Mouse (Mus musculus): ENCODE measurements at regions not wholly inside any gene's neighbourhood (a gene's known extent, or its start where the extent isn't known, plus 50 kb on each side); places are given as distances from the start of the nearest gene placed in this dataset.

- TF ChIP-seq TAL1 (conservative IDR thresholded peaks at IDR 0.05; ENCODE audit: low read depth, low read length) = no peak
- no peak for TF ChIP-seq GATA1 (IDR thresholded peaks at IDR 0.05; ENCODE audit: borderline replicate concordance, low read length)
- TF ChIP-seq CTCF (IDR thresholded peaks at IDR 0.05; ENCODE audit: low read depth, low read length) = no peak
Measured at GRCm38 (mm10) chr6:71074789-71075191, 69.4 kb downstream of the Thnsl2 start.
